Mouse (Mus musculus) liver, embryonic 14.5 days (tissue): ENCODE measurements around the gene Wdr31. TPM values are rescaled to one million over a fixed set of nuclear protein-coding genes. Genes with fewer than 3 reads are reported as not detected.

Experiments
- ATAC-seq: fragments of 200-750 bp; cut with Nextera tagmentation; 2 replicates; pipeline ENCODE4 v1.8.0; 2017; ENCODE audit warnings: moderate number of reproducible peaks, mild to moderate bottlenecking, moderate library complexity; ENCODE audit not compliant: insufficient read depth
- DNase-seq, 3 experiments: peaks; one replicate each; pipeline ENCODE4 v3.0.0-alpha.2; 2012 to 2013; ENCODE audit warnings: low read depth in 3 of 3, low spot score in 3 of 3
- H3K27ac ChIP-seq: fragments of 300-500 bp; sonication (generic); 2 replicates; pipeline ENCODE4 v1.5.1; 2014; ENCODE audit warnings: moderate library complexity, mild to moderate bottlenecking, control low read depth, inconsistent platforms
- H3K27me3 ChIP-seq: fragments of 300-500 bp; sonication (generic); 2 replicates; pipeline ENCODE4 v1.6.1; 2014; ENCODE audit warnings: mild to moderate bottlenecking, low read length, moderate library complexity; ENCODE audit not compliant: control insufficient read depth, insufficient read depth
- H3K36me3 ChIP-seq: fragments of 300-500 bp; sonication (generic); replicated peaks from 2 replicates; pipeline ENCODE4 v1.6.1; 2014; ENCODE audit warnings: low read depth; ENCODE audit not compliant: control insufficient read depth, insufficient read depth
- H3K4me1 ChIP-seq, 2 experiments: fragments of 200-500 bp in 1 of 2; fragments of 300-500 bp in 1 of 2; sonication (generic) in 1 of 2; replicated peaks; 2 replicates each; pipeline ENCODE4 v1.6.1; 2012 to 2014; ENCODE audit warnings: antibody characterized with exemption in 1 of 2, inconsistent platforms in 1 of 2, low read length in 1 of 2; ENCODE audit not compliant: control insufficient read depth in 2 of 2, insufficient read depth in 2 of 2
- H3K4me2 ChIP-seq: fragments of 300-500 bp; sonication (generic); 2 replicates; pipeline ENCODE4 v1.6.1; 2014; ENCODE audit warnings: low read depth, mild to moderate bottlenecking, control low read depth, moderate library complexity
- H3K4me3 ChIP-seq, 2 experiments: fragments of 200-500 bp in 1 of 2; fragments of 300-500 bp in 1 of 2; sonication (generic) in 1 of 2; 2 replicates each; pipeline ENCODE4 v1.5.1; 2012 to 2014; ENCODE audit warnings: low read depth in 2 of 2, low read length in 2 of 2, mild to moderate bottlenecking in 2 of 2, control low read depth in 1 of 2, inconsistent platforms in 1 of 2, moderate library complexity in 1 of 2; ENCODE audit not compliant: insufficient read depth in 1 of 2
- H3K9ac ChIP-seq: fragments of 300-500 bp; sonication (generic); replicated peaks from 2 replicates; pipeline ENCODE4 v1.6.1; 2014; ENCODE audit warnings: mild to moderate bottlenecking, control low read depth, moderate library complexity
- H3K9me3 ChIP-seq: fragments of 300-500 bp; sonication (generic); 2 replicates; pipeline ENCODE4 v1.6.1; 2016; ENCODE audit warnings: low read length, mixed read lengths; ENCODE audit not compliant: control insufficient read depth
- CTCF ChIP-seq: IDR thresholded peaks from 2 replicates; pipeline ENCODE4 v1.5.1; 2016; ENCODE audit warnings: antibody characterized with exemption, low read depth, control low read depth
- EP300 ChIP-seq: IDR thresholded peaks from 2 replicates; pipeline ENCODE4 v1.6.1; 2016; ENCODE audit warnings: antibody characterized with exemption, low read depth
- WGBS: fragments of 180-500 bp; shearing (Covaris S2); extraction: QIAGEN DNeasy Blood & Tissue Kit; methylation state at CpG from one replicate; pipeline ENCODE4 v1.1.7; 2014; ENCODE audit not compliant: insufficient replicate concordance; 5-methylcytosine and 5-hydroxymethylcytosine counted together
- polyA plus RNA-seq, 2 experiments: library from polyadenylated mRNA; depleted of rRNA in 1 of 2; stranded (reverse) in 1 of 2; unstranded in 1 of 2; fragments of >200 nt; fragmentation: Nextera tagmentation in 1 of 2; extraction: Ambion mirVana in 1 of 2; gene quantifications; 2 replicates each; pipeline versions ENCODE4 v1.2.1 to v1.2.3; 2012 to 2014

Gene Wdr31
- polyA plus RNA-seq, 2 experiments = 0.83 to 1.7 TPM

DNA sequence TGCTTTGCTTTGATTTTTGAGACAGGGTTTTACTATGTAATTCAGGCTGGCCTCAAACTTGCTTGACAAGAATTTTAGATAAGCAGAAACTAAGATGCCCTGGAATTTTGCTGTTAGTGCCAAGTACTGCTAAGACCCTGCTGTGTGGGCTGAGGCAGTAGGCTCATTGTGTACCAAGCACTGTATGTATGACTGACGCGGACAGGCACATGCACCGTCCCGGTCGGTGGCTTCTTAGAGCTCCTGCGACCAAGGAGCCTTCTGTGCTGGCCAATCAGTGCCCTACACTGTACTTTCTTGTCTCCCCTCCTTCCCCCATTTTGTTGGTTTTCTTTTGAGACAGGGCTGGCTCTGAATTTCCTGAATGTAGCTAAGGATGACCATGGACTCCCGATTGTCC lies 44.3 kb upstream of the Wdr31 start:
- H3K4me1 ChIP-seq = peaks cover 20 to 49% of the 10 kb centered on the region in 2 experiments
- no peak for ATAC-seq
- no peaks in the 10 kb centered on the region for H3K9me3 ChIP-seq
- H3K4me2 ChIP-seq = peak overlapping the region; percentile 87
- no peak for DNase-seq
- 60% methylated on average over 7 of the region's 7 CpGs for WGBS
- peak overlapping the region; percentile 92 to 98 for H3K4me3 ChIP-seq
- peak overlapping the region; percentile 98 for H3K27ac ChIP-seq
- TF ChIP-seq CTCF (no peak), EP300 (no peak)
- H3K27me3 ChIP-seq = no peaks in the 10 kb centered on the region
- H3K36me3 ChIP-seq = peaks cover 58% of the 10 kb centered on the region
- peak overlapping the region; percentile 100 for H3K9ac ChIP-seq

DNA sequence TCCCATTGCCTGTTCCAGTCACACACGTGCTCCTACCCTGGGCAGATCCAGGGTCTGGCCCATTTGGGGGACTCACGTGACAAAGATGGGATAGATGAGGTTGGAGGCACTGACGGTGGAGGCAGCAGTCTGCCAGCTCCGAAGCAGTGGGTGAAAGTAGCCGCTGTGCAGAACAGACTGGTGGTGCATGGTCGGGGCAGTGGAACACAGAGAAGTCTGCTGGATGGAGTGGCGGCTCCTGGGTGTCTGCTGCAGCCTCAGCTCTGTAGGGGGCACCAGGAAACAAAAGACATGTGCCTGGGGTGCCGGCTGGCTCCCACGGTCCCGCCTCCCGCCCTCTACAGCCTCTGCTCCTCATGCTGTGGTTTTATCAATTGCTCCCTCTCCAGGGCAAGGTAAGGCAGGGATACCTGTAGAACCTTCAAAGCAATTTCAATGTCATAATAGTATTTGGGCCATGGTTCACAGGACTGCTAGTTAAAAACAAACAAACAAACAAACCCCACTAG lies 43.4 kb upstream of the Wdr31 start:
- WGBS = 50% methylated on average over 11 of the region's 11 CpGs
- no peak for DNase-seq
- Histone ChIP-seq H3K27ac (peak overlapping the region; percentile 28), H3K27me3 (no peaks in the 10 kb centered on the region), H3K4me1 (peaks cover 20 to 49% of the 10 kb centered on the region in 2 experiments), H3K9me3 (no peaks in the 10 kb centered on the region), H3K9ac (peak overlapping the region; percentile 46), H3K4me3 (peak overlapping the region; percentile 45 to 98), H3K36me3 (peaks cover 67% of the 10 kb centered on the region), H3K4me2 (peak overlapping the region; percentile 87)
- no peak for ATAC-seq
- peak; percentile 24; the same call in 1 of the 2 replicates for TF ChIP-seq CTCF
- TF ChIP-seq EP300 = no peak

DNA sequence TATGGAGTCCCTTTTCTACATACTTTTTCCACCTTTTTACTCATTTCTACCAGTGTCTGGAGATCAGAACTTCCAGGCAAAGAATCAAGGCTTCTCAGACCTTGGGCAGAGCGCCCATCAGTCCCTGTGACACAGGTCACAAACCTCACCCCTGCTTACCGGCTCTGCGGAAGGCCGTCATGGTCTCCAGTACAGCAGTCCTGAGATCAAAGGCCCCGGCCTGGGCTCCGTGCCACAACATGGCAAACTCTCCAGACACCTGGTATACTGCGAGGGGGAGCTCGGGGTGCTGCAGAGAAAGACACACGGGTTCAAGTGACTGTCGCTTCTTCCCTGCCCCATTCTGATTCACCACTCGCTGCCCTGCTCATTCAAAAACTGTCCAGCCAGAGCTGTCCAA lies 39.2 kb upstream of the Wdr31 start:
- Histone ChIP-seq H3K4me1 (peaks cover 11 to 36% of the 10 kb centered on the region in 2 experiments), H3K9ac (no peak overlapping the region), H3K27me3 (no peaks in the 10 kb centered on the region), H3K4me3 (no peak overlapping the region), H3K27ac (no peak overlapping the region), H3K9me3 (no peaks in the 10 kb centered on the region), H3K4me2 (no peak overlapping the region), H3K36me3 (peaks cover 76% of the 10 kb centered on the region)
- ATAC-seq = no peak
- WGBS = 92% methylated on average over 11 of the region's 11 CpGs
- no peak for TF ChIP-seq EP300
- TF ChIP-seq CTCF = no peak
- no peak for DNase-seq

DNA sequence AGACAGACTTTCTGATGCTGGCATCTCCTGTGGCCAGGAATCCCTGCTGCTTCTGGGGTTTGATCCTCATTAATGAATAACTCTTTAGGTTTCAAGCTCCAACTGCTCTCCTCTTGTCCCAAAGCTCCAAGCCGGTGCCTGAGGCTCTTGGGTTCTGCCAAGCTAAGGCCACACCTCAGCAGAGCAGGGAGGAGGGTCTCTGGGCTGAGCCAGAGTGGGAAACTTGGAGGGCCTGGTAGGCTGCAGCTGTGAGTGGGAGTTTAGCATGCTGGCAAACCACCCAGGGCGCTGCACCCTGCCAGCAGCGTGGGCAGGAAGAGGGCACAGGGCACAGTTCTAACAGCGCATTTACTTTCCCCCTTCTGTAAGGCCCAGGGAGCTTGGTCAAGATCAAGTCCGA lies 38.1 kb upstream of the Wdr31 start:
- Histone ChIP-seq H3K27me3 (no peaks in the 10 kb centered on the region), H3K4me1 (peaks cover 10 to 30% of the 10 kb centered on the region in 2 experiments), H3K9me3 (no peaks in the 10 kb centered on the region), H3K4me2 (no peak overlapping the region), H3K27ac (no peak overlapping the region), H3K9ac (no peak overlapping the region), H3K4me3 (no peak overlapping the region), H3K36me3 (peaks cover 67% of the 10 kb centered on the region)
- DNase-seq (no peak), ATAC-seq (no peak)
- TF ChIP-seq EP300 = no peak
- 92% methylated on average over 5 of the region's 5 CpGs for WGBS

DNA sequence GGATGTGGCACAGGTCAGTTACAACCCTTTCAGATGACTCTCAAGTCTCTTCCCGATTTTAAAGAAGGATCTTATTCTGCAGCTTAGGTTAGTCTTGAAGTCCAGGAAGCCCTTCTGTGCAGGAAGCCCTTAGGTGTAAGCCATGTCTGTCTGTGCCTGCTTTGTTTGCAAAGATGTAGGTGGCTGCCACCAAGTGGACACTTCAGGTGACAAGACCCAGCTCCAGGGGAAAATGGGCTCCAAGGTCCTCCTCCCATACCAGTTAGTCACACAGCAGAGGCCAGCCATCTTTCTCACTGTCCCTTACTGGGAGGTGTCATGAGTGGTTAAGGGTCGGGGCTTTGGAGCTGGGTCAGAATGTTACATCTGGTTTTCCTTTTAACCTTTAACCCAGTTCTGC lies 36.1 kb upstream of the Wdr31 start:
- ATAC-seq (peak; percentile 28), DNase-seq (no peak)
- Histone ChIP-seq H3K27ac (peak overlapping the region; percentile 55), H3K27me3 (no peaks in the 10 kb centered on the region), H3K9me3 (no peaks in the 10 kb centered on the region), H3K4me2 (no peak overlapping the region), H3K4me3 (no peak overlapping the region), H3K9ac (no peak overlapping the region), H3K36me3 (peaks cover 47% of the 10 kb centered on the region), H3K4me1 (peaks cover 3 to 24% of the 10 kb centered on the region in 2 experiments)
- TF ChIP-seq CTCF = peak; percentile 63
- TF ChIP-seq EP300 = no peak
- 51% methylated on average over 2 of the region's 2 CpGs for WGBS
